Mouse (Mus musculus): ENCODE measurements around the gene Snn. TPM values are rescaled to one million over a fixed set of nuclear protein-coding genes. Genes with fewer than 3 reads are reported as not detected.

Snn gene
- 18.1 TPM for total RNA-seq (2023)

GRCm38 (mm10) chr16:11060645-11061044 lies at the start of gene Snn:
Gene Snn (plus strand): TSS chr16:11060945.

GRCm38 (mm10) chr16:11066029-11066832 lies 5.5 kb downstream of the Snn start, which contains the start of gene Litaf:
Gene Litaf (minus strand): TSS chr16:11066157.

Other genes with a start within 250 kb of the Snn start
- gene Gm11172, start 248.0 kb upstream of the Snn start, total RNA-seq (2023): not detected
- 7.3 TPM for gene Rmi2, start 225.9 kb upstream of the Snn start, total RNA-seq (2023)
- gene Litaf, start 5.2 kb downstream of the Snn start, total RNA-seq (2023): 16.5 TPM
- 51.3 TPM for gene Txndc11, start 73.7 kb downstream of the Snn start, total RNA-seq (2023)
- 317 TPM for gene Zc3h7a, start 115.4 kb downstream of the Snn start, total RNA-seq (2023)
- 105 TPM for gene Rsl1d1, start 142.4 kb downstream of the Snn start, total RNA-seq (2023)
- 85.0 TPM for gene Gspt1, start 193.4 kb downstream of the Snn start, total RNA-seq (2023)

Data from CD8-positive naive resting alpha-beta T cell, adult 57 days (primary cell).